Mouse (Mus musculus) heart, embryonic 10.5 days (tissue): ENCODE measurements around the gene Cnfn. TPM values are rescaled to one million over a fixed set of nuclear protein-coding genes. Genes with fewer than 3 reads are reported as not detected.

Source experiments
- DNase-seq: peaks from one replicate; pipeline ENCODE4 v3.0.0-alpha.2; 2017; ENCODE audit warnings: low spot score
- H3K27ac ChIP-seq: fragments of 300-500 bp; sonication (generic); 2 replicates; pipeline ENCODE4 v1.5.1; 2016; ENCODE audit warnings: mild to moderate bottlenecking
- H3K27me3 ChIP-seq: fragments of 300-500 bp; sonication (generic); 2 replicates; pipeline ENCODE4 v1.6.1; 2016; ENCODE audit warnings: mild to moderate bottlenecking; ENCODE audit not compliant: poor library complexity, insufficient read depth, severe bottlenecking
- H3K36me3 ChIP-seq: fragments of 300-500 bp; sonication (generic); 2 replicates; pipeline ENCODE4 v1.6.1; 2016; ENCODE audit warnings: mild to moderate bottlenecking, moderate library complexity
- H3K4me1 ChIP-seq: fragments of 300-500 bp; sonication (generic); 2 replicates; pipeline ENCODE4 v1.6.1; 2016; ENCODE audit warnings: mild to moderate bottlenecking
- H3K4me3 ChIP-seq: fragments of 300-500 bp; sonication (generic); 2 replicates; pipeline ENCODE4 v1.5.1; 2016; ENCODE audit warnings: mild to moderate bottlenecking, moderate library complexity
- H3K9me3 ChIP-seq: fragments of 300-500 bp; sonication (generic); 2 replicates; pipeline ENCODE4 v1.6.1; 2016; ENCODE audit warnings: mild to moderate bottlenecking, moderate library complexity
- WGBS: fragments of 180-500 bp; shearing (Covaris S2); methylation state at CpG from one replicate; pipeline ENCODE4 v1.1.7; 2016; 5-methylcytosine and 5-hydroxymethylcytosine counted together
- polyA plus RNA-seq: library from polyadenylated mRNA; unstranded; fragments of >200 nt; fragmentation: Nextera tagmentation; extraction: Ambion mirVana; gene quantifications from 2 replicates; pipeline ENCODE4 v1.2.1, GENCODE M21; 2016

Cnfn gene
- polyA plus RNA-seq, 1 experiment from 2014 or later, result not detected

DNA sequence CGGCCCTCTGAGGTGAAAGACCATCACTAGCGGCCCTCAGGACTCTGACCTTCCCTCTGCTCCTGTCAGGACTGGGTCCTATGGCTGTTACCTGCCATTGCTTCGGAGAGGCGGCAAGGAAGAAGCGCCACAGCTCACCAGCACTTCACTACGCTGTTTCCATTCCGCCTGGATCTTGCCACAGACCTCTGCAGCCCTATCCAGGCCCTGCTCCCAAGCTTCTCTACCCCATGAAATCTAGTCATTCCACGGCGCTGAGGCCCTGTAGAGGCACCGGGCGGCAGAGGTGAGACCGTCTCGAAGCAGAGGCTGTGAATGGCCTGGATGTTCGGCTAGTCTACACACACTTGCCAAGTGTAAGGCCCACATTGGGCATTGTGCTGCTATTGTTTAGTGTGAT is 27.1 kb upstream of the Cnfn start:
- H3K4me1 ChIP-seq, result peaks cover 18% of the 10 kb centered on the region
- peak overlapping the region; percentile 79; the same call in 1 of the 2 replicates for H3K27ac ChIP-seq
- H3K4me3 ChIP-seq, result peak overlapping the region; percentile 77; the same call in 1 of the 2 replicates
- WGBS, result 85% methylated on average over 14 of the region's 14 CpGs
- no peaks in the 10 kb centered on the region for H3K9me3 ChIP-seq
- peaks cover 24% of the 10 kb centered on the region; the same call in 1 of the 2 replicates for H3K27me3 ChIP-seq
- H3K36me3 ChIP-seq, result no peaks in the 10 kb centered on the region
- DNase-seq, result peak; percentile 75

DNA sequence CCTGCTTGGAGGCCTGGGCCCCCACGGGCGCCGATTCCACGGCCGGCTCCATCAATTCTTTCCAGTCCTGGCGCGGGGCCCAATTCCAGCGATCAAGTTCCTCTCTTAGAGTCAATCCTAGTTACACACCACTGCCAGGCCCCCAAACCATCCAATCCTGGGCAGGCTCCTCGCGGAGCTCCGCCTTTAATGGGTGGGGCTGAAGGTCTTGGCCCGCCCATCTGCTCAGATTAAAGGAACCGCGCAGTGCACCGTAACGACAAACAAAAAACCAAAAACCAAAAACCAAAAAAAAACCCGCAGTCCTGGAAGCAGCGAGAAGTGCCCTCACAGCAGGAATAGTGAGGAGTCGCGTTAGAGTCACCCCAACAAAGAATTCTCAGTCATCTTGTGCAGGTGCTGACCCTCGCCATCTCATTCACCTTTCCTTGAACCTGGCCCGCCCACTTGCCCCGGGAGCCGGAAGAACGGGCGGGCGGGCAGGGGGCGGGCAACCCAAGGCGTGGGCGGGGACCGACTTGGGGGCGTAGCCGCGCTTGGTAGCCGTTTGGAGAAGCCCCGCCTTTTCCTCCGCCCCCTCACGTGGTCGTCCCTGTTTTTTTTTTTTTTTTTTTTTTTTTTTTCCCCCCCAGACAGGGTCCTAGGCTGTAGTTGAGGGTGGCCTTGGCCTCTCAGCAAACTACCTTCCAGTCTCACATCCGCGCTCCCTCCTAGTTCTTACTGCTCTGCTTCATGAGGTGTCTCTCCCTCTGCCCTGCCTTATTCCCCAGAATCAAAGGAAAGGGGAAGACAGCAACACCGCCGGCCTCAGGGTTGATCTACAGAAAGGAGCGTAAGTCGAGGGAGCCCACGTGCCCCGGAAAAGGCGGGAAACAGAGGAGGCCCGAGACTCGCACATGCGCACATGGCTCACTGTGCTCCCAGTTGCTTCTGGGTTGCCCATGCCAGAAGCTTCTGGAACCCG is 26.3 kb upstream of the Cnfn start:
- H3K4me3 ChIP-seq, result peak overlapping the region; percentile 77
- peaks cover 24% of the 10 kb centered on the region; the same call in 1 of the 2 replicates for H3K27me3 ChIP-seq
- H3K4me1 ChIP-seq, result peaks cover 23% of the 10 kb centered on the region
- peak; percentile 97 for DNase-seq
- peak overlapping the region; percentile 79 for H3K27ac ChIP-seq
- H3K36me3 ChIP-seq, result no peaks in the 10 kb centered on the region
- WGBS, result 6% methylated on average over 52 of the region's 52 CpGs
- no peaks in the 10 kb centered on the region for H3K9me3 ChIP-seq

DNA sequence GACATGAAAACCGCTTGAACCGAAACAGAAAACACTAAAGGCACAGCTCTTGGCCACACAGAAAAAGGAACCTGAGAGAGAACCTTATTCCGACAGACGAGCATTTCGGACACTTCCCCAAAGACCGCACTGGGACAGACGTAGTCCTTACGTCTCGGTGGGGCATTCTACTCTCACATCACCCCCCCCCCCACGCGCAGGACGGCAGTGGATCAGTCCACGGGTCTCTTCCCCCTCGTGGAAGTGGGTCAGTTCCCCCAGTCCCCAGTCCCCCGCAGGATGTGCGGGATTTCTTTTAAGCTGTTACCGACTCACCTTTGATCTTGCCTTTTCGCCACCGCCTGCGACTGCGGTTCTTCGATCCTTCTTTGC is 25.6 kb upstream of the Cnfn start:
- H3K4me1 ChIP-seq, result peaks cover 26% of the 10 kb centered on the region
- H3K36me3 ChIP-seq, result no peaks in the 10 kb centered on the region
- peak overlapping the region; percentile 79 for H3K27ac ChIP-seq
- H3K4me3 ChIP-seq, result peak overlapping the region; percentile 77
- DNase-seq, result peak; percentile 76
- H3K9me3 ChIP-seq, result no peaks in the 10 kb centered on the region
- H3K27me3 ChIP-seq, result peaks cover 24% of the 10 kb centered on the region; the same call in 1 of the 2 replicates
- 1% methylated on average over 22 of the region's 22 CpGs for WGBS

DNA sequence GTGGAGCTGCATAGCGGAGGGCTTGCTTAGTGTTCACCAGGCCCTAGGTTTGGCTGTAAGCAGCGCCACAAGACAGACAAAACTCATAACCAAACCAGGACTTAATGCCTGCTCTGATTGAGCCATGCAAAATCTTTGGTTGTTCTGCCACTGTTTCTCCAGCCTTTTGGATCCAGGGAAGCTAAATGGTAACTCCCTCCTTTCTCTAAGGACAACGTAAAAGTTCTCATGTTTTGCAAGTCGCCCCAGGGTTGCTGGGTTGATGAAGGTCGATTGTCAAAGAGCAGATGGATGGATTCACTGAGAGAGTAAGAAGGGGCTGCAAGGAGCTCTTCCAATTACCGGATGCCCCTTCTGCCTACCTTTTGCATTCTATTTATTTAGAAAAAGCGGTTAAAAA is 25.2 kb upstream of the Cnfn start:
- H3K4me1 ChIP-seq, result peaks cover 30% of the 10 kb centered on the region
- H3K27ac ChIP-seq, result no peak overlapping the region
- H3K9me3 ChIP-seq, result no peaks in the 10 kb centered on the region
- peak overlapping the region; percentile 77 for H3K4me3 ChIP-seq
- WGBS, result 21% methylated on average over 7 of the region's 7 CpGs
- H3K27me3 ChIP-seq, result peaks cover 24% of the 10 kb centered on the region; the same call in 1 of the 2 replicates
- H3K36me3 ChIP-seq, result no peaks in the 10 kb centered on the region
- no peak for DNase-seq

DNA sequence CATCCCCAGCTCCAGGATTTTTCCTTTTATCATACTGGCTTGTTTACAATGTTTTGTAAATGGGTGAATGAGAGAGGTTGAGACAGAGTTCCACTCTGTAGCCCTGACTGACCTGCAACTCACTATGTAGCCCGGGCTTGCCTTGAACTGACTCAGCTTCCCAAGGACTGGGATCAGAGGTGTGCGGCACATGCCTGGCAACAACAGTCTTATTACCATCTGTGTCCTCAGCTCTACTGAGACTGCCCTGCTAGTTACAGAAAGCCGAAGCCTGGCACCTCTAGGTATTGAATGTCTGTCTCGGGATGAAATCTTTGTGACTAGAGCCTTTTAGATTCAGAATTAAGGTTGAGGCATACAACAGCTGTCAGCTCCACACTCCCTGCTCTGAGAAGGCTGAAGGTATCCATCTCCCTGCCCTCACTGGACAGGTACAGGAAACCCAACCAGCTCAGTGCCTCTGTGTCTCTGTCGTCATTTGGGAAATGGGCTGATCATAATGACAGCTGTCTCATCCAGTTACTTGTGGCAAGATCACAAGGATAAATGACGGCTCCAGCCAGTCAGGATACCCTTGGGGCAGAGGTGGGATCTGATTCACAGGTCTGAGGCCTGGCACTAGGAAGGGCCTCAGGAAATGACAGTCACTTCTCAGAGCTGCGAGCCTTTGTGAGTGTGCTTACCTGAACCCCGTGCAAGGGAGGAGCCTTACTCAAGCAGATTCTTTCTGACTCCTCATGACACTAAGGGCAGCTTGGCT is 24.1 kb upstream of the Cnfn start:
- no peaks in the 10 kb centered on the region for H3K36me3 ChIP-seq
- WGBS, result 76% methylated on average over 8 of the region's 8 CpGs
- H3K4me1 ChIP-seq, result peaks cover 31% of the 10 kb centered on the region
- no peak overlapping the region for H3K4me3 ChIP-seq
- H3K27me3 ChIP-seq, result peaks cover 24% of the 10 kb centered on the region; the same call in 1 of the 2 replicates
- H3K27ac ChIP-seq, result no peak overlapping the region
- H3K9me3 ChIP-seq, result no peaks in the 10 kb centered on the region
- no peak for DNase-seq

DNA sequence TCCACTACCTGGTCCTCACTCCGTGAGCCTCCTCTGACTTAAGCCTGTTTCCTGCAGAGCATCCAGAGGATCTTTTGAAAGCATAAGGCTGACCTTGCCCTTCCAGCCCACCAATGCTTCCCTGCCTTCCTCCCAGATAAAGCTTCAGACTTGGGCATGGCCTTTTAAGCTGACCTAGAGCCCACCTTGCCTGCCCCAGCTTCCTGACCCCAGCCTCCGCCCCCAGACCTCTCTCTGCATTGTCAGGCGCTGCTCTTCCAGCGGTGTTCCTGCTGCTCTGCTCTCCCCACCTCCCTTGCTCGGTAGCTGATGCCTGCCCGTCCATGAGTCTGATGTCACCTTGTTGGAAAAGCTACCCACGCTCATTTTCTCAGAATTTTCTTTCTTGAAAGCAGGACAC is 23.3 kb upstream of the Cnfn start:
- 38% methylated on average over 7 of the region's 7 CpGs for WGBS
- Histone ChIP-seq H3K27ac (no peak overlapping the region), H3K9me3 (no peaks in the 10 kb centered on the region), H3K4me1 (peaks cover 31% of the 10 kb centered on the region), H3K36me3 (peaks cover 6% of the 10 kb centered on the region), H3K27me3 (peaks cover 24% of the 10 kb centered on the region; the same call in 1 of the 2 replicates), H3K4me3 (no peak overlapping the region)
- DNase-seq, result no peak

DNA sequence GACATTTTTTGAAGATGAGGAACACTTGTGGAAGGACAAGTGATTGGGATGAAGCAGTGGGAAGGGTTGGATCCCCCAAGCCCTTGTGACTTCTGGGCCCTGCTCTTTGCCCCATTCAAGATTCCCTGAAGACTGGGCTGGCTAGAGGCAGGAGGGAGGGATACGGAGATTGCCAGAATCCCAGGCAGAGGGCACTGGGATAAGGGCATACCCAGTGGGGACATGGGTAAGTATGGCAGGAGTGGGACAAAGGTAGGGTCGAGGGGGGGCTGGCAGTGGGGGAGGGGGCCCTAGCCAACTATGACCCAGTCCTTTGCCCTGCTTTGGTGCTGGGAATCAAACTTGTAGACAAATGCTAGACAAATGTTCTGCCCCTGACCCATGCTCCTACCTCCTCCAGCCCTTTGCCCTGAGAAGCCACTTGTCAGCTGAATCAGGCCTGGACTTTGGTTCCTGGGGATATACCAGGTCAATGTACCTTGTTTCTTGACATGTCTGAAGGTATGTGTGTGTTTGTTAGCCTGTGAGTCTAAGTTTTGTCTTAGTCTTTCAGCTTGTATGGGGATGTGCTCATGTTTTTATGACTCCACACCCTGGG is 22.4 kb upstream of the Cnfn start:
- H3K4me1 ChIP-seq, result peaks cover 31% of the 10 kb centered on the region
- WGBS, result 81% methylated on average over 2 of the region's 2 CpGs

DNA sequence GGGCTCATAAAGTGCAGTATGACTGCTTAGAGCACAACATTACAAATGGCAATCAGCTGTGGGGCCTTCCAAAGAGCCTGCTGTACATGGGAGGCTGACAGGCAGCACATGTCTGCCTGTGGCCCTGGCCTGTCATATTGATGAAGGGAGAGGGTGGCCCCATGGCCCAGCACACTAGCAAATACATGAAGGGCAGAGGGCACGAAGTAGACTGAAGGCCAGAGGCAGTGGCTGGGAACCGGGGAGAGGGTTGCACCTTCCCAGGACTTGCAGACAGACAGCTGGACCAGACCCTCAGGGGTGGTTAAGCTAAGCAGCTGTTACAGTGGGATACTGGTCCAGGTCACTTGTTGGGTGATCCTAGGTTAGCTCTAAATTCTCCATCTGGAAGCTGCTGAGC is 21.5 kb upstream of the Cnfn start:
- Histone ChIP-seq H3K9me3 (no peaks in the 10 kb centered on the region), H3K27me3 (peaks cover 24% of the 10 kb centered on the region; the same call in 1 of the 2 replicates), H3K4me1 (peaks cover 23% of the 10 kb centered on the region), H3K4me3 (no peak overlapping the region), H3K27ac (no peak overlapping the region), H3K36me3 (peaks cover 13% of the 10 kb centered on the region)
- DNase-seq, result no peak
- 59% methylated on average over 2 of the region's 2 CpGs for WGBS

More for the DNA sequence above, 22.4 kb upstream of the Cnfn start:
- Histone ChIP-seq H3K9me3 (no peaks in the 10 kb centered on the region), H3K27ac (no peak overlapping the region; the same call in 1 of the 2 replicates), H3K4me3 (no peak overlapping the region), H3K27me3 (peaks cover 24% of the 10 kb centered on the region; the same call in 1 of the 2 replicates), H3K36me3 (peaks cover 13% of the 10 kb centered on the region)
- DNase-seq, result no peak

DNA sequence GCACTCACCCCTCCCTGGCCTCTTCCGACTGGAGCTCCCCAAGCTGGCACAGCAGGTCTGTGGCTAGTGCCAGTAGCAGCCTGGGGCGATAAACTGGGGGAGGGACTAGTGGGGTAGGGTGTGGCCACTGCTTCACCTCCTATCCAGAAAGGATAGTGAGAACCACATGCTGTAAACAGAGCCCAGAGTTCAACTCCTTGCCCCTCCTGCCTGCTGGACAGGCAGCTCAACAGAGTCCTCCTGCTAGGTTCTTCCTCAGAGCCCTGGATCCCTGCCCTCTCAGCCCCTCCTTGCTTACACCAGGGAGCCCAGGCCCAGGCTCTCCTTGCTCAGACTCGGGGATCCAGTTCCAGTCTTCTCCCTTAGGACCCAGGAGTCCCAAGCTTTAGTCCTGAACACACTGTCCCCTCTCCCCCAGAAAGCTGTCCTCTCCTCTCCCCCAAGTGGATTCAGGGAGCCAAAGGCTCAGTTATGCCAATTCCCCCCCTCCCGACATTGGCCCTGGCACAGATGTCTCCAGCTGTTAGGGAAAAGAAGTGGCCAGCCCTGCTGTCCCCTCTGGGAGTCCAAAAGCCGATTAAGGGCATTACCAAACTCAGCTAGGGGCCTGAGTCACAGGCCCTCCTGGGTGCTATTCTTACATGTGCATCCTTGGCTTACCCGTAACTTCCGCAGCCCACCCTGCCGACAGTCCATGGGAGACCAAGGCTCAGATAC is 20.7 kb upstream of the Cnfn start:
- 44% methylated on average over 8 of the region's 8 CpGs for WGBS
- peaks cover 20% of the 10 kb centered on the region for H3K4me1 ChIP-seq
- peak overlapping the region; percentile 1; the same call in 1 of the 2 replicates for H3K27ac ChIP-seq

DNA sequence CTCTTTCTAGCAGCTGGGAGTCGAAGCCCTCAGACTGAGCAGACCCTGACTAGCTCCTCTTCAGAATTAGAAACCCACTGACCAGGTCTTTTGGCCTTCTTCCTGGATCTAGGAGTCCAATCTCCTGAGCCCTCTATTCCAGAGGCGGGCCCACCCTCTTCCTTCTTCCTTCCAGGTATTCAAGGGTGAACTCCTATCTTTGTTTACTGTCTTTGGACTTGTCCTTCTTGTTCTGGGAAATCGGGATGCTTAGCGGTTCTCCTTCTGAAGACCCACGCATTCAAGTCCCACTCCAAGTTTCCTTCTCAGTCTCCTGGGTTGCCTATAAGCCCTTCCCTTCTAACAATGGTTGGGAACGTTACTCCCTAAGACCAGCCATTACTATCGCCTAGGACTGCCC is 19.4 kb upstream of the Cnfn start:
- 75% methylated on average over 7 of the region's 7 CpGs for WGBS
- no peak for DNase-seq
- peaks cover 29% of the 10 kb centered on the region for H3K36me3 ChIP-seq
- H3K27ac ChIP-seq, result no peak overlapping the region
- H3K4me3 ChIP-seq, result no peak overlapping the region
- peaks cover 13% of the 10 kb centered on the region; the same call in 1 of the 2 replicates for H3K4me1 ChIP-seq
- no peaks in the 10 kb centered on the region for H3K9me3 ChIP-seq
- H3K27me3 ChIP-seq, result peaks cover 14% of the 10 kb centered on the region; the same call in 1 of the 2 replicates

More for the DNA sequence above, 20.7 kb upstream of the Cnfn start:
- no peaks in the 10 kb centered on the region for H3K9me3 ChIP-seq
- H3K36me3 ChIP-seq, result peaks cover 18% of the 10 kb centered on the region
- H3K4me3 ChIP-seq, result no peak overlapping the region
- H3K27me3 ChIP-seq, result peaks cover 24% of the 10 kb centered on the region; the same call in 1 of the 2 replicates
- no peak for DNase-seq

DNA sequence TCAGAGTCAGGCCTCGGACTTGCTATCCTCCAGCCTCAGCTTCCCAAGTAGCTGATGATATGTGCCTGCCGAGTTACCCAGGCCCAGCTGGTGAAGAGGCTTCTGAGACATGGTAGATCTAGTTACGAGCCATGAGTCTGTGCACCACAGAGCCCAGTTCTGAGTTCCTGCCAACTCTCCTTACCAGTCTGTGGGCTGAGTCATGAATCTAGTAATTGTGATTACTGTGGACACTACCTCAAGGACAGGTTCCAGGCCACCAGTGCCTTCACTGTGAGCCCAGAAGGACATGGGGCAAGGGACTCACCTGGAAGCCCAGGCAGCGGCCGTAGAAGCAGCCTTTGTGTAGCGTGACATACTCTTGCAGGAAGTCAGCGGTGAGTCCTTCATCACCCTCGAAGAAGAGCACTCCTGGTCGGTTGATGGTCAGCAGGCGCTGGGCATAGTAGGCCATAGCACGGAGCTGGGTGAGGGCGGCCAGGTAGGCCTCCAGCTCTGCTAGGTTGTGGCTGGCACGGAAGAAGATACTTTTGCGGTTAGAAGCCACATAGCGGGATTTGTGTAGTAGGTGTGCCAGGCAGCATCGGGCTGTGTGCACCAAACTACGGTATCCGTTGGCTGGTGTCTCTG is 18.4 kb upstream of the Cnfn start:
- H3K27me3 ChIP-seq, result 0 out of 2 replicates have a peak, but pooled peaks cover 4% of the 10 kb centered on the region
- WGBS, result 90% methylated on average over 18 of the region's 18 CpGs
- peaks cover 34% of the 10 kb centered on the region for H3K36me3 ChIP-seq
- no peak overlapping the region for H3K27ac ChIP-seq
- no peaks in the 10 kb centered on the region for H3K9me3 ChIP-seq
- DNase-seq, result no peak
- peaks cover 13% of the 10 kb centered on the region; the same call in 1 of the 2 replicates for H3K4me1 ChIP-seq
- H3K4me3 ChIP-seq, result no peak overlapping the region
